In genomic region chr3:55248508-55248907, GRCm38 (mm10) we compare ENCODE assay signal across 10 mouse cellular contexts. TPM values are rescaled to one million over a fixed set of nuclear protein-coding genes. Genes with fewer than 3 reads are reported as not detected.
DNase-seq lines count a peak whose midpoint lies in the region; ATAC-seq and TF ChIP-seq lines count a peak whose summit lies in the region.
"Had no signal": no experiment of that assay in that cellular context is flagged by ENCODE, and none has a peak within 500 bp of the region (broad histone marks: within the 10 kb centered on the region; RNA-seq: fewer than 3 reads in every experiment).

No protein-coding gene starts in this region.

- no peak overlapping the region for H3K9ac ChIP-seq in heart, embryonic 15.5 days
- no peak overlapping the region for H3K9ac ChIP-seq in heart, adult 2 months (ENCODE audit: low read depth, low read length)
- no peak overlapping the region for H3K9ac ChIP-seq in intestine, embryonic 16.5 days (ENCODE audit: low read depth, low read length)
- H3K9ac ChIP-seq: embryonic facial prominence, embryonic 12.5 days had no signal

- 64% methylated on average over 6 of the region's 6 CpGs for WGBS in heart, embryonic 15.5 days
- 38% methylated on average over 6 of the region's 6 CpGs for WGBS in heart, adult 2 months
- 69% methylated on average over 6 of the region's 6 CpGs for WGBS in intestine, embryonic 16.5 days

- H3K27ac ChIP-seq in heart, embryonic 15.5 days = no peak overlapping the region
- H3K27ac ChIP-seq in heart, adult 2 months = no peak overlapping the region
- no peak overlapping the region for H3K27ac ChIP-seq in intestine, embryonic 16.5 days (ENCODE audit: low read length)
- H3K27ac ChIP-seq: embryonic facial prominence, embryonic 12.5 days; kidney, postnatal 0 days had no signal

- TF ChIP-seq EP300 in heart, adult 2 months (IDR thresholded peaks at IDR 0.05; ENCODE audit: insufficient read depth, low read depth, low read length) = no peak

- no peak for TF ChIP-seq CTCF in heart, adult 2 months (IDR thresholded peaks at IDR 0.05)

- no peak overlapping the region for H3ac ChIP-seq in myocyte (ENCODE audit: control insufficient read depth, insufficient read length)

- H3K4me3 ChIP-seq in heart, embryonic 15.5 days = no peak overlapping the region
- no peak overlapping the region for H3K4me3 ChIP-seq in heart, adult 2 months
- H3K4me3 ChIP-seq in myocyte = no peak overlapping the region
- H3K4me3 ChIP-seq in intestine, embryonic 16.5 days (ENCODE audit: low read length) = no peak overlapping the region
- H3K4me3 ChIP-seq: embryonic facial prominence, embryonic 12.5 days had no signal

- H3K4me2 ChIP-seq in heart, embryonic 15.5 days = no peak overlapping the region
- peak overlapping the region; percentile 41 for H3K4me2 ChIP-seq in myocyte (ENCODE audit: low read depth)
- H3K4me2 ChIP-seq in intestine, embryonic 16.5 days (ENCODE audit: low read depth, low read length) = no peak overlapping the region
- H3K4me2 ChIP-seq: embryonic facial prominence, embryonic 12.5 days had no signal

- no peaks in the 10 kb centered on the region for H3K79me2 ChIP-seq in heart, adult 2 months (replicated peaks; ENCODE audit: control insufficient read depth, insufficient read depth, low read length)
- peaks cover 49% of the 10 kb centered on the region for H3K79me2 ChIP-seq in myocyte (ENCODE audit: control insufficient read depth, insufficient read depth)

- no peaks in the 10 kb centered on the region for H3K36me3 ChIP-seq in heart, embryonic 15.5 days
- no peaks in the 10 kb centered on the region for H3K36me3 ChIP-seq in heart, adult 2 months (ENCODE audit: control insufficient read depth, insufficient read depth, low read length)
- H3K36me3 ChIP-seq in myocyte (ENCODE audit: control insufficient read depth, insufficient read depth) = peaks cover 9% of the 10 kb centered on the region
- H3K36me3 ChIP-seq in intestine, embryonic 16.5 days (ENCODE audit: control insufficient read depth, insufficient read depth, low read length) = no peaks in the 10 kb centered on the region

- no peak for DNase-seq in heart, adult 2 months
- peak; percentile 85 to 89 for DNase-seq in right cerebral cortex, postnatal 10 days (ENCODE audit: low spot score in 2 of 2)
- DNase-seq in right cerebral cortex, adult 18-20 months = no peak
- peak; percentile 44 to 47 for DNase-seq in frontal cortex, postnatal 10 days (ENCODE audit: low spot score in 2 of 2)
- no peak for DNase-seq in spleen, adult 18-20 months

- H3K9me3 ChIP-seq in heart, embryonic 15.5 days (replicated peaks) = no peaks in the 10 kb centered on the region
- H3K9me3 ChIP-seq in intestine, embryonic 16.5 days (ENCODE audit: control insufficient read depth, low read length) = no peaks in the 10 kb centered on the region
- H3K9me3 ChIP-seq: embryonic facial prominence, embryonic 12.5 days had no signal

- peak; percentile 43; the same call in 1 of the 2 replicates for ATAC-seq in heart, embryonic 15.5 days (replicated peaks; ENCODE audit: insufficient number of reproducible peaks, insufficient read depth, low FRiP score, low read depth)
- no peak for ATAC-seq in intestine, embryonic 16.5 days

- peaks cover 6% of the 10 kb centered on the region; the same call in 1 of the 2 replicates for H3K27me3 ChIP-seq in heart, embryonic 15.5 days
- H3K27me3 ChIP-seq in heart, adult 2 months (ENCODE audit: control insufficient read depth, insufficient read depth, low read length) = no peaks in the 10 kb centered on the region; the same call in 1 of the 2 replicates
- H3K27me3 ChIP-seq in myocyte (ENCODE audit: control insufficient read depth, insufficient read depth, insufficient read length) = no peaks in the 10 kb centered on the region
- no peaks in the 10 kb centered on the region for H3K27me3 ChIP-seq in intestine, embryonic 16.5 days (replicated peaks; ENCODE audit: control insufficient read depth, insufficient read depth, low read length)
- H3K27me3 ChIP-seq: embryonic facial prominence, embryonic 12.5 days had no signal

- no peak for TF ChIP-seq POLR2A in heart, adult 2 months (IDR thresholded peaks at IDR 0.05; ENCODE audit: insufficient read depth, low read depth, low read length)
- TF ChIP-seq POLR2A in myocyte (IDR thresholded peaks at IDR 0.05; ENCODE audit: insufficient read length, low read depth) = peak; percentile 18

- H3K4me1 ChIP-seq in heart, embryonic 15.5 days (replicated peaks) = peaks cover 3% of the 10 kb centered on the region; the same call in 1 of the 2 replicates
- H3K4me1 ChIP-seq in heart, adult 2 months (ENCODE audit: control insufficient read depth, insufficient read depth, low read length) = no peaks in the 10 kb centered on the region
- H3K4me1 ChIP-seq in intestine, embryonic 16.5 days (ENCODE audit: control insufficient read depth, insufficient read depth, low read length) = no peaks in the 10 kb centered on the region; the same call in 1 of the 2 replicates

- intact Hi-C loops in heart, adult 2 months (cut with DNase I) = loop anchor here (10.0 kb wide), 1 partner anchor 96 kb away; no protein-coding TSS in a partner anchor

TF ChIP-seq in myocyte, 11 proteins besides CTCF, POLR2A, EP300 and RAD21:
- TF ChIP-seq TCF3 (IDR thresholded peaks at IDR 0.05; ENCODE audit: insufficient read length, low read depth) (no peak), MYOD1 (IDR thresholded peaks at IDR 0.05; ENCODE audit: control insufficient read depth in 1 of 3, insufficient read length in 2 of 3, low read depth in 2 of 3) (no peak), TCF12 (IDR thresholded peaks at IDR 0.05; ENCODE audit: insufficient read depth, poor library complexity, severe bottlenecking) (no peak), POLR2AphosphoS2 (IDR thresholded peaks at IDR 0.05; ENCODE audit: insufficient read length, low read depth) (no peak), E2F4 (IDR thresholded peaks at IDR 0.05; ENCODE audit: insufficient read depth) (no peak), USF1 (IDR thresholded peaks at IDR 0.05; ENCODE audit: low read depth) (no peak)

RNA-seq across cellular contexts. Expression of gene Dclk1, which starts 6.3 kb away (rescaled TPM):
- polyA plus RNA-seq in heart, embryonic 15.5 days (2015; fragmentation: Nextera tagmentation; extraction: Ambion mirVana) = 11.9 and 13.4 TPM in 2 replicates
- 1 to 10 TPM; 3.6 to 5.6 TPM for total RNA-seq in heart, adult 2 months (2021)
- polyA plus RNA-seq in heart, adult 2 months (2012; rRNA removed) = 1.2 and 1.8 TPM in 2 replicates
- 70.4 TPM for polyA plus RNA-seq in myocyte (2012; fragmentation: generic; extraction: Trizol)
- 9.3 and 11.6 TPM in 2 replicates for polyA plus RNA-seq in intestine, embryonic 16.5 days (2015; fragmentation: Nextera tagmentation; extraction: Ambion mirVana)

Comparison
In these comparisons a context has a peak if more than half of its experiments do, and no peak if none do; other contexts are left out.
1. DNase-seq: peak in right cerebral cortex, postnatal 10 days (2 of 2) and frontal cortex, postnatal 10 days (2 of 2); none in heart, adult 2 months (0 of 2), right cerebral cortex, adult 18-20 months (single experiment) and spleen, adult 18-20 months (0 of 2).